Mouse (Mus musculus) frontal cortex, adult 2 months (tissue): ENCODE measurements around the gene Prl3a1. TPM values are rescaled to one million over a fixed set of nuclear protein-coding genes. Genes with fewer than 3 reads are reported as not detected.

Experiments used
- DNase-seq, 2 experiments: peaks; one replicate each; pipeline ENCODE4 v3.0.0; 2022; ENCODE audit warnings: low spot score in 1 of 2; ENCODE audit errors: extremely low spot score in 1 of 2
- polyA plus RNA-seq: library from polyadenylated mRNA; depleted of rRNA; stranded (reverse); fragments of >200 nt; gene quantifications from 2 replicates; pipeline ENCODE4 v1.2.3, GENCODE M21; 2012; rRNA removed

The Prl3a1 gene
- polyA plus RNA-seq, result not detected in 2 replicates

- DNase-seq, result no peak
Observed at GRCm38 (mm10) chr13:27259136-27259535, at the start of gene Prl3a1. Prl3a1 (plus strand) TSS chr13:27259436.

DNA sequence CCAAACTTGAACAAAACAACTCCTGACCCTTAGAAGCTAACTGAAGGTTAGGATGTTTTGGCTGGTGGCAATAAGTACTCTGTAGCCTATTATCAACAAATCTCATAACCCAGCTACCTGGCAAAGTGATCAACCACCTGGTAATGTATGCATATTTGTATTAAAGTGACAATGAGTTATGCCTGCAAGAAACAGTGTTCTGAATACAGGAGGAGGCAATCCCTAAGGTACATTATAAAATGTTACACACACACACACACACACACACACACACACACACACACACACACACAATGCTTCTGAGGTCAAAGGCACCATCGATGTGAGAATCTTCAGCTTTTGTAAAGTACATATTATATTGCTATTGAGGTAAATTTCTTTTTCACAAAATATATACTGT is 17.7 kb upstream of the Prl3a1 start, which contains the start of gene Prl3b1:
Prl3b1 (plus strand) TSS at position 301 of the 400 bp plus-strand sequence.
- DNase-seq, result no peak

GRCm38 (mm10) chr13:27312334-27313225 is 53.3 kb downstream of the Prl3a1 start, which contains the start of gene Prl6a1:
Prl6a1 (plus strand) TSS chr13:27312627.
- no peak for DNase-seq

Other genes starting within 250 kb of the Prl3a1 start
- gene Prl, start 201.9 kb upstream of the Prl3a1 start, polyA plus RNA-seq, result 0.34 TPM in 1 of 2 replicates, not detected in the other
- 0.18 and 1.1 TPM in 2 replicates for gene Prl3d1, start 165.2 kb upstream of the Prl3a1 start, polyA plus RNA-seq
- not detected in 2 replicates for gene Prl3d2, start 137.7 kb upstream of the Prl3a1 start, polyA plus RNA-seq
- not detected in 2 replicates for gene Prl3d3, start 102.6 kb upstream of the Prl3a1 start, polyA plus RNA-seq
- gene Prl3c1, start 62.8 kb upstream of the Prl3a1 start, polyA plus RNA-seq, result not detected in 2 replicates
- gene Prl3b1, start 17.6 kb upstream of the Prl3a1 start, polyA plus RNA-seq, result 25.7 and 68.4 TPM in 2 replicates
- gene Prl6a1, start 53.2 kb downstream of the Prl3a1 start, polyA plus RNA-seq, result 0.28 and 0.63 TPM in 2 replicates
- 1.9 and 6.0 TPM in 2 replicates for gene Prl8a2, start 86.2 kb downstream of the Prl3a1 start, polyA plus RNA-seq
- gene Prl2b1, start 131.4 kb downstream of the Prl3a1 start, polyA plus RNA-seq, result 4.4 and 12.1 TPM in 2 replicates
- gene Prl8a6, start 179.3 kb downstream of the Prl3a1 start, polyA plus RNA-seq, result 0.17 TPM in 1 of 2 replicates, not detected in the other